In the genomic region with DNA sequence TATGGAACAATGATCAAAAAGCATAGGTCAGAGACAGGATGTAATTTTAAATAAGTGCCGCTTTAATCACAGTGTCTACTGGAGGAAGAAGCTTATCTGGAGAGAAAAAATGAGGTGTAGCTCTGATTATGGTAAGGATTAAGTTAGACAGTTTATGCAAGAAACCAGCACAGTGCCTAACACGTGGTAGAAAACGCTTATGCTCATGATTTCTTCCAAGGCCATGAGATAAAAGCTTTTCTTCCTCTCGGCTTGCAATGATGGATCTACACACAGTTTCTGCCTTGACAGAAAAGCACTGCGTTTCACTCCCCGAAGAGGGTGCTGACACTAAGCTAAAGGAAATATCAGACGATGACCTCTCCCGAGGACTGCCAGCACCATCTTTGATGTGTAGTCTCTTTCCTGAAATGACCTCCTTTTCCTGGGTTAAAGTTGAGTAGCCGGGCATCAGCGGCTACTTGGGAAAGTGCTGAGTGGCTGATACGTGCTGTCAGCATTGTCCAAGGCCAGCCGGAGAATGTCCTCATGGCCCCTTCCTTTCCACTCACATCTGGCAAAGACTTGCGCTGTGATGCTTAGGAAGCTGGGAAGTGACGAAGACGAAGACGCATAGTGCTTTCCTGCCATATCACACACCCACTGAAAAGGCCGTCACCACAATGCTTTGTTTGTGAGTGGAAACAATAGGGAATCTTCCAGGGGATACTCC, we compare ENCODE assay signal across 11 mouse cellular contexts.
A peak's percentile ranks its signal among the peaks of the same experiment; 100 is the strongest.
DNase-seq lines count a peak whose midpoint lies in the region; ATAC-seq lines count a peak whose summit lies in the region.
"Had no signal": no experiment of that assay in that cellular context is flagged by ENCODE, and none has a peak within 500 bp of the region (broad histone marks: within the 10 kb centered on the region; RNA-seq: fewer than 3 reads in every experiment).

No protein-coding gene starts in this region.

- H3K27ac ChIP-seq in kidney, embryonic 14.5 days (ENCODE audit: low read depth, low read length): no peak overlapping the region
- no peak overlapping the region for H3K27ac ChIP-seq in heart, embryonic 10.5 days
- H3K27ac ChIP-seq in intestine, embryonic 15.5 days: no peak overlapping the region
- H3K27ac ChIP-seq: embryonic facial prominence, embryonic 15.5 days; hindbrain, embryonic 12.5 days; macrophage had no signal

- WGBS in kidney, embryonic 14.5 days: 41% methylated on average over 17 of the region's 17 CpGs
- WGBS in heart, embryonic 10.5 days: 18% methylated on average over 17 of the region's 17 CpGs
- WGBS in intestine, embryonic 15.5 days: 63% methylated on average over 17 of the region's 17 CpGs

- H3K36me3 ChIP-seq in kidney, embryonic 14.5 days (ENCODE audit: control insufficient read depth, insufficient read depth, low read length): no peaks in the 10 kb centered on the region
- H3K36me3 ChIP-seq in heart, embryonic 10.5 days: no peaks in the 10 kb centered on the region
- H3K36me3 ChIP-seq in intestine, embryonic 15.5 days: no peaks in the 10 kb centered on the region
- H3K36me3 ChIP-seq: embryonic facial prominence, embryonic 15.5 days; hindbrain, embryonic 12.5 days had no signal

- no peak overlapping the region for H3K4me3 ChIP-seq in kidney, embryonic 14.5 days (ENCODE audit: low read length)
- no peak overlapping the region for H3K4me3 ChIP-seq in heart, embryonic 10.5 days
- H3K4me3 ChIP-seq in intestine, embryonic 15.5 days (replicated peaks): no peak overlapping the region
- H3K4me3 ChIP-seq: embryonic facial prominence, embryonic 15.5 days; hindbrain, embryonic 12.5 days had no signal

- no peak for ATAC-seq in kidney, embryonic 14.5 days (ENCODE audit: low FRiP score, low TSS enrichment)
- no peak for ATAC-seq in intestine, embryonic 15.5 days

- no peaks in the 10 kb centered on the region for H3K4me1 ChIP-seq in kidney, embryonic 14.5 days (ENCODE audit: control insufficient read depth, insufficient read depth, low read length)
- peaks cover 10% of the 10 kb centered on the region for H3K4me1 ChIP-seq in heart, embryonic 10.5 days
- H3K4me1 ChIP-seq in intestine, embryonic 15.5 days (replicated peaks): no peaks in the 10 kb centered on the region
- H3K4me1 ChIP-seq: embryonic facial prominence, embryonic 15.5 days; hindbrain, embryonic 12.5 days had no signal

- peak; percentile 31 for DNase-seq in kidney, adult 11 months
- DNase-seq in heart, embryonic 10.5 days (ENCODE audit: low spot score): peak; percentile 82
- peak; percentile 79 for DNase-seq in kidney, postnatal 10 days
- peak; percentile 74 to 84 for DNase-seq in lung, postnatal 4 days
- no peak for DNase-seq in spleen, adult 18-20 months
- DNase-seq in frontal cortex, postnatal 10 days (ENCODE audit: low spot score in 2 of 2): no peak

- no peak overlapping the region for H3K9ac ChIP-seq in kidney, embryonic 14.5 days (ENCODE audit: low read depth, low read length)
- H3K9ac ChIP-seq in intestine, embryonic 15.5 days: no peak overlapping the region
- H3K9ac ChIP-seq: embryonic facial prominence, embryonic 15.5 days; hindbrain, embryonic 12.5 days had no signal

- H3K27me3 ChIP-seq in kidney, embryonic 14.5 days (ENCODE audit: control insufficient read depth, insufficient read depth, low read length): no peaks in the 10 kb centered on the region
- H3K27me3 ChIP-seq in heart, embryonic 10.5 days (ENCODE audit: insufficient read depth, poor library complexity, severe bottlenecking): peaks cover 86% of the 10 kb centered on the region
- no peaks in the 10 kb centered on the region for H3K27me3 ChIP-seq in intestine, embryonic 15.5 days (replicated peaks)
- H3K27me3 ChIP-seq: embryonic facial prominence, embryonic 15.5 days; hindbrain, embryonic 12.5 days had no signal

- no peak overlapping the region for H3K4me2 ChIP-seq in kidney, embryonic 14.5 days (replicated peaks; ENCODE audit: low read depth, low read length)
- no peak overlapping the region for H3K4me2 ChIP-seq in intestine, embryonic 15.5 days (replicated peaks)
- H3K4me2 ChIP-seq: embryonic facial prominence, embryonic 15.5 days; hindbrain, embryonic 12.5 days had no signal

- H3K9me3 ChIP-seq in kidney, embryonic 14.5 days (ENCODE audit: control insufficient read depth, low read length): no peaks in the 10 kb centered on the region; the same call in 1 of the 2 replicates
- no peaks in the 10 kb centered on the region for H3K9me3 ChIP-seq in heart, embryonic 10.5 days
- H3K9me3 ChIP-seq in intestine, embryonic 15.5 days: no peaks in the 10 kb centered on the region
- H3K9me3 ChIP-seq: embryonic facial prominence, embryonic 15.5 days; hindbrain, embryonic 12.5 days had no signal

Comparison
In these comparisons a context has a peak if more than half of its experiments do, and no peak if none do; other contexts are left out.
1. DNase-seq: peak in kidney, adult 11 months (single experiment), heart, embryonic 10.5 days (single experiment), kidney, postnatal 10 days (single experiment) and lung, postnatal 4 days (2 of 2); none in spleen, adult 18-20 months (0 of 2) and frontal cortex, postnatal 10 days (0 of 2).